Mouse (Mus musculus) gastrocnemius, postnatal 10 days (tissue): ENCODE measurements at regions not wholly inside any gene's neighbourhood (a gene's known extent, or its start where the extent isn't known, plus 50 kb on each side); places are given as distances from the start of the nearest gene placed in this dataset.

ENCODE experiments used
- DNase-seq: peaks from one replicate; pipeline ENCODE4 v3.0.0; 2021; ENCODE audit warnings: mixed read lengths

DNA sequence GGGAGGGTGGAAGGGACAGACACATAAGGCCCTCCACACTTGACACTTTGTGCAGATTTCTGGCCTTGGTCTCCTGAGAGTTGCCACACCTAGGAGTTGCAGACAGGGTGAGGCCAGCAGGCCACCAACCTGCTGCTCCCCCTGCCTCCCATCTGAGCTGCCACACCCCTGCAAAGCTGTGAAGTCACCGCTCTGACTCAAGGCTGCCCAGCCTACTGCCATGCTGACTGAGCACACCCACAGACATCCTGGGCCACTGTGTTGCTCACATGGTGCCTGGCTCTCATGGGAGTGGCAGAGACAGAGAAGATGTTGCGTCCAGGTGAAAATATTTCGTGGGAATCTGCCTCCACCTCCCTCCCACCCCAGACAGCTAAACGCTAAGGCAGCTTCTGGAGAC lies 150.3 kb downstream of the Tfap2c start:
- no peak for DNase-seq

- no peak for DNase-seq
These were observed 161.2 kb downstream of the Tfap2c start for GRCm38 (mm10) chr2:172710641-172711040.

DNA sequence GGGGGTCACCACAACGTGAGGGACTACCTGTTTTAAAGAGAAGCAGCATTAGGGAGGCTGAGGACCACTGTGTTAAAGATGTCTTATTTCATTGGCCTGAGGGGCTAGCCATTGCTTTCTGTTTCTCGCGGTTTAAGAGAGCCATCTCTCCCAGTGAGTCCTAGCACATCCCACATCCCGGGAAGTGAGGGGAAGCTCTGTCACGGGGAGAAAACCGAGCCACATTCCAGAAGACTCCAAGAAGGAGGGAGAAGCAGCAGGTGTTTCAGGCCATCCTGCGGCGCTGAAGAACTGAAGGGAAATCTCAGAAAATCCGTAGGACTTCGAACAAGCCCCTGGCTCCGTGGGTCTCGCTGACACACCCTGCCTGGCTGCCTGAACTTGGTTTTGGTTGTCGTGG lies 177.3 kb downstream of the Tfap2c start:
- DNase-seq: no peak

DNA sequence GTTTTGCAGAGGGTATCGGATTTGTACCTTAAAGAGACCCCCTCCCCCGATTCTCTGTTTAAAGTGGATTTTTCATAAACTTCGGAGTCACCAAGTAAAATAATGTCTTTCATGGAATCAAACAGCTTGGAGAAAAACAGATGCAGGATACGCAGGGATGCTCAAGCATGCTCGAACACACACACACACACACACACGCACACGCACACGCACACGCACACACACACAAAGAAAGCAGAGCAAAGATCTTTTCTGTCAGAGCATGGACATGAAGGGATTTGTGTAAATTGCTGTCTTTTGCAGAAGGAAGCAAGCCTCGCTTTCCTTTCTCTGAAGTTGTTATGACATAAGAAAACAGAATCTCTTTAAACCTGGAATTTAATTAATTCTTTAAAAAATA lies 178.2 kb downstream of the Tfap2c start:
- no peak for DNase-seq

DNA sequence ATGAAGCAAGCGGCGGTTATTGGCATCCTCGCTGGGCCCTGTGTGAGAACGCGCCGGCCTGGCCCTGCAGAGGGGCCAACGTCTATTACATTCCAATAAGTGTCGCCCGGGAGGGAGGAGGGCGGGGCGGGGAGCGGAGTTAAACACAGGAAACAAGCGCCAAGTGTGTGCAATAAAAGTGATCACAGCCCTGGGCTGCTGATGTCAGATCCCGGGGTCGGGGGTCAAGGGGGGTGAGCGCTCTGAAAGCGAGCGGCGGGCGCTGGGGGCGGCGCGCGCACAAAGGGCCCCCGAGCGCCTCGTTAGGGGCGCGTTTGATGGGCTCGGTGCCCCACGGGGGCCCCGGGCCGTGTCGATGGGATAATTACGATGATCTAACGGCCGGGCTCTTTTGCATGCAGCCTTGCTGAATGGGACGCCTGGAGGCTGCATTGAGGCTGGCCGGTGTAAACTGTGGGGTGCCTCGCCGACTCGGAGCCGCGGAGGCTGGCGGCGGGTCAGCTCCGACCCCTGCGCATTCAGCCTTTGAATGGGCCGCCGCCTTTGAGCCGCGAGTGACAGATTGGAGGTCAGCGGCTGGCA lies 178.9 kb downstream of the Tfap2c start:
- peak; percentile 30 for DNase-seq

GRCm38 (mm10) chr2:172729151-172729550 lies 179.8 kb downstream of the Tfap2c start:
- no peak for DNase-seq

DNA sequence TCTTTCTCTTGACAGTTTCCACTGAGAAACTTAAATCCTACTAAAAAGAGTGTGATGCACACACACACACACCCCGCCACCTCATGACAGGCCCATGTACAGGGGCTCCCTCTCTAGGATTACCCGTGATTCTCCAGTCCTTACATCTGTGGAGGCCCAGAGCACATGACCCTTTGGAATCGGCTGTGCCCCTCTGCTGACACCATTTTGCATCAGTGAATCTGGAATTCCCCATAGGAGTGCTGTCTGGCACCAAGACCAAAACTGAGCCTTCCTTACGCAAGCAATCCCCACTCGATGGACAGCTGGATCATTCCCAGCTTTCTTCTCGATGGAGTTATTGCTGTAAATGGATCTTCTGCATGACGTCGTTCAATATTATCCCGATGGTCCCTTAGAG lies 180.3 kb downstream of the Tfap2c start:
- no peak for DNase-seq

- DNase-seq: no peak
These were observed 182.0 kb downstream of the Tfap2c start for GRCm38 (mm10) chr2:172731408-172731807.

DNA sequence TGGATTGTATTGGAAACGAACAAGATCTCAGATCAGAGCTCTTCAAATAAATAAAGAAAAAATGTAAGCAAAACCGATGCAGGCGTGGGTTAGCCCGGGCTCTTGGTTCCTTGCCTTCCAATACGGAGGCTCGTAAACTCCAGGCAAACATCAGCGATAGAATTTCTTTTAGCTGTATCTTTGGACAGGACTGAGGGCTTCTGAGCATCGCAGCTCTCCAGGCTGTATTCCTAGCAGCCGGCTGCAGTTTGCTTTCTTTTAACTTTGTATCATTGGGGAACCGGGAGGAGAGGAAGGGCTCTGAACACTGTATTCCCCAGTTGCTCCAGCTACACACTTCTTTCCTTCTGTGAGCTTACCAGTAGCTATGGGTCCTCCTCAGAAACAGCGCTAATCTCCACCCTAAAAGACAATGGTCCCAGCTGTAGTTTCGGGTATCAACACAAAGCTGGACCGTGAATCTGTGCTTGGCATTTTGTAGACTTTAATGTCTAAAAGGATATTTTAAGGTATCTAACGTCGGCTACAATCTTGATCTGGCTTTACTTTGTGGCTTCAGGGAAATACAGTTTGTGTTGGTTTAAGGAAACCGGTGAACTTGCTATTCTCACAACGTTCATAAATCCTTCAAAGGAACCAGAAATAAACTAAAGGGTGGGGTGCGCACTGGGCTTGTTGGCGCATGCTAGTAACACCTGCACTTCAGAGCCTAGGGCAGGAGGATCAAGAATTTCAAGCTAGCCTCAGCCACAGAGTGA lies 183.2 kb downstream of the Tfap2c start:
- DNase-seq: no peak

DNA sequence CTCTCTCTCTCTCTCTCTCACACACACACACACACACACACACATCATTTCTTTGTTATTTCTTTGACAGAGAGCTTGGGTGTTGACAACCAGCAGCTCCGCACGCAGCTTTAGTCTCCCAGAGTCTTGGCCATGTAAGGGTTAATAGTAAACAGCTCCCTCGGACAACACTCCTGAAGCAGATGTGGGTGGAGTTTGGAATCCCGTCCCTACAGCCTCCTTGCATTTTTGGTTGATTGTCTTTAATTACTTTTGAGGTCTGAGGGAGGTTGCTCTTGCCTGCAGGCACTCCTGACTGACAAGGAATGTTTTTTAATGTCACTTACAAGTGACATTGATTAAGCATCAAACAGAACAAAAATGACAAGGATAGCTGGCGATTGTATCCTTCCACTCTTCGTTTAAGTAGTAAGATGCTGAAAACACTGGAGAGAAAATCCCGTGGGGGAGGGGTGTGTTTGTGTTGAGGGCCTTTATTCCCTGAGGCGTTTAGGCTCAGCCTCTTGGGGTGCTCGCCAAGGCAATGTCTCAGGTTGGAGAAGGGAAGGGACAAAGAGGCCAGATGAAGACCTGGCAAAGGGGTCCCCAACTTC lies 184.1 kb downstream of the Tfap2c start:
- DNase-seq: no peak

GRCm38 (mm10) chr2:172735621-172736020 lies 186.2 kb downstream of the Tfap2c start:
- no peak for DNase-seq

- no peak for DNase-seq
These were observed 189.7 kb downstream of the Tfap2c start for GRCm38 (mm10) chr2:172739041-172739491.

DNA sequence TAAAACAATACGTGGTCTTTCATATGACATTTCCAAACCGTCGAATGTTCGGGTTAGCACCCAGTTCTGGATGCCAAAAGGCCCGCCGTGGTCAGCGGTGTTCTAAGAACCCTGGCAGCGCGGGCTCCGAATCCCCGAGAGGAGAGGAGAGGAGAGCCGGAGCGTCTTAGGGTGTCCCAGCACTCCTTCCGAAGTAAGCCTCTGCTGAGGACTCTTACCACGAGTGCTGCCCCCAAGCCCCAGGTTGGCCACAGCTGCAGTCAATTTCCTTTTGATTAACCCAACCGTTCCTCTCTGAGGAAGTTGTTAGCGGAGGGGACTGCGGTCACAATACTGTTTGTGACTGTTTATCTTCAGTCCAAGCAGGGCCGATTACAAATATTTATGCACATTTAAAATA lies 190.1 kb downstream of the Tfap2c start:
- DNase-seq: no peak

DNA sequence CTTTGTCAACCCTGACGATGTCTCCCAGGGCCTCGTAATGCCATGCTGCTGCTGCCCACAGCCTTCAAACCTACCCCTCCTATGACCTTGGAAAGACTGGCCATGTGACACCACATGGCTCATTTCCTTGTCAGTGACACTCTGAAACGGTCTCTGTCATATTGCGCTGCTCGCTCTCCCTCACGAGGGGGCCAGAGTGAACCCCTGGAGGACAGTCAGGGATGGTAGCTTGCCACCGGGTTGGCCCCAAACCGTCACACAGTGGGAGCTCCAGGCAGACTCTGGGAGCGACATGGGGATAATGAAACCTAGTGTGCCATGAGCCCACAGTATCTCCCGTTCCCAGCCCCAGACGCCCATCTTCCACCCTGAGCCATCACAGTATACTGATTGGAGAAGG lies 188.8 kb downstream of the Bmp7 start:
- no peak for DNase-seq

DNA sequence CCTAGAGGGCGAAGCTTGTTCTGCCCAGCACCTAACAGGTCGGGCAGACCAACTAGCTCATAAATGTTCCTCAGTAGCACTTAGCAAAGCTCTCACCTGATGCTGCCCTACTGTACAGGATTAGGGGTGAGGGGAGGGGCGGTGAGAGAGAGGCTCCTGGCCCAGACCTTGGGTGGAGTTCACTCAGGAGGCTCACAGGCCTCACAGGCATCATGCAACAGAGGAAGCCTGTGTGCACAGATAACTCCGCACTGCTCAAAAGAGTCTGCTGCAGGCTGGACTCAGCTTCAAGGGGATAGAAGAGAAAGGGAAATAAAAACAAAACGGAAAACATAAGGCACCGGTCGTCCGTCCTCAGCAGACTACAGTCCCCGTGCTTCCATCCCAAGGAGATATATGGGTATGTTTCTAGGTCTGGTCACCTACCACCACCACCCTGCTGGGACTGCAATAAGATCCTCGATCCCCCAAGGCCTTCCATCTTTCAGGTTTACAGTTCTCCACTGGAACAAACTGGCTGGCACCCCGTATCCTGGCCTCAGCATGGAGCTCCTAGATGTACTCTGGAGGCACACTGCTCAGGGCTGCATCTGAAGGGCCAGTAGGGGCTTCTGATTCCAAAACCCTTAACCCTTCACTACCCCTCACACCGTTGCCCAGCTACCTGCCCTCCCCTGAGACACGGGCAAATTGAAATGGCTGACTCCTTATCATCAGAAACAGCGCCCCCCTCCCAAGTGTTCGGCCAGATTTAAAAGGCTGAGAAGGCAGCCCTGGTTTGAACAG lies 184.2 kb downstream of the Bmp7 start:
- no peak for DNase-seq

- DNase-seq: no peak
These were observed 183.7 kb downstream of the Bmp7 start for GRCm38 (mm10) chr2:172756472-172756860.

DNA sequence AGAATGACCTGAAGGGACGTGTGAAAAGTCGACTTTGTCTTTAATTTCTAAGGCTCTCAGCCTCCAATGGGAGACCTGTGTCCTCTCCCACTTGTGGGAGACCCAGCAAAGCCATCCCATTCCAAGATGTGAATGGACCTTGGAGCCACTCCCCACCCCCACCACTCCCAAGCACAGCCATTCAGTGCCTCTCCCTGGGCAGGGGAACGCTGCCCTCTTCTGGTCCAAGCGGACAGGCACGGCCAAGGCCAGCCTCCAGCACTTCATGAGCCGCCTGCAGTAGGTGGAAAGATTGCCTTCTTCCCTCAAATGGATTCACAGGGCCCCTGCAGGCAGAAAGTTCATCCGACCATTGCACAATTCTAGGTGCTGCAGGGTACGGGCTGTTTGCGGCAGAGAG lies 181.6 kb downstream of the Bmp7 start:
- DNase-seq: peak; percentile 44

DNA sequence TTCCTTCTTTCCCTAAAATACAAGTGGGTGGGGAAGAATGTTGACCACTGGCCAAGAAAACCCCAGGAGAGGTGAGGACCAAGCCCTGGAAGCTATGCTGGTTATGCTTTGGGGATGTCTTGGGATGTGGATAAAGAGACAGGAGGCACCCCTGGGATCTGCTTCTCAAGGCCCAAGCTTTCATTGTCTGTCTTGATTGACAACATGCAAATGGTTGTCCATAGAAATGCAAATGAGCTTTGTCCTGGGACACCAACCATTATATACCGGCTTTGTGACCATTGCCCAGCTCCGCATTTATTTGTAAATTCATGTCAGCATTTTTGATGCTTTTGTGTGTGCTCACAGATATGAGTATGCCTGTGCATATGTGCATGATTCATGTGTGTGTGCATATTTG lies 174.9 kb downstream of the Bmp7 start:
- no peak for DNase-seq

GRCm38 (mm10) chr2:172766403-172766802 lies 173.7 kb downstream of the Bmp7 start:
- DNase-seq: no peak

DNA sequence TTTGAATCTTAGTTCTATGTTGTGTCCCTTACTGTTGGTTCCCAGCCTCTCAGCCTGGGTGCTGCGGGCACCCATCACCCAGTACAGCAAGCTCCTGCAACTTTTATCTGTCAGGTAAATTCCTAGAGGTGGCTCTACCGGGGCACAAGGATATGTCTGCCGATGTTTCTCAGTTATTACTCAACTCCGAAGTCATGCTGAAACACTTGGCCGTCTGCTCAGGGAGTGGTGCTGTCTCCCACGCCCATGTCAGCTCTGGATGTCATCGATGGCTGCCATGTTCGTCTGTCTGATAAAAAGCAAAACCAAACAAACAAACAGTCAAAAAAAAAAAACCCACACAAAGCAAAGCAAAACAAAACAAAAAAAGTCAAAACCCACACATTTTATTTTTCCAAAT lies 171.4 kb downstream of the Bmp7 start:
- DNase-seq: no peak

DNA sequence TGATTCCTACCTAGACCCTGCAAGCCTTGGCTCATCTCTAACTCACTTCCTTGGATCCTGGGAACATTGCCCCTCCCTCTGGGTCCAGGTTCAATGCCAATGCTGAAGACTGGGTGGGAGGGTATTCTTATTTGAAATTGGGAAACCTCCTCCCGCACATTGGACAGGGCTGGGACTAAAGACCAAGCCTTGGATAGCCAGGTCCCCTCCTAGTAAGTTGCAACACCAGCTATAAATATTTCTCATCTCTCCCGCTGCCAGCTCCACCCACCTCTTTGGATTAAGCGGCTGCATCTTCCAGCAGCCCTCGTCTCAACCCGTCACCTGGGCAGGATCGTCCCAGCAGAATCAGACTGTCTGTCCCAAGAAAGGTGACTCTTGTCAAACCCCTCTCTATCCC lies 170.1 kb downstream of the Bmp7 start:
- DNase-seq: no peak

GRCm38 (mm10) chr2:172770606-172771005 lies 169.5 kb downstream of the Bmp7 start:
- no peak for DNase-seq

DNA sequence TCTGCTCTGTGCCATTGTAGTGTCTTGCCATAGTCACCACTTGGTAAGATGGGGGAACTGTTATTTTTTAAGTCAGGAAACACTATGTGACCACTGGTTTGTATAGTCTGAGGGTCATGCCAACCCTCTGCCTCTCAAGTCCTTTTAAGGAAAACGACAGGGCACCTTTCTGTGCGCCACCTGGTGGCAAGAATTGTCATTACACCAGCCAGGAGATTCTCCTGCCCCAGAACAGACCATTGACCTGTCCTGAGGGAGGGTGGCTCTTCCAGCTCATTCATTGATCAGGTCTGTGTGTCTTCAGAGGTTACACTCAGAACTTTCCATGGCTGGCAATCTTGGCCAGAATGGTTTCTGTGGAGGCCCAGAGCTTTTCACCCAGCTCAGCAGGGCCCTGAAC lies 166.9 kb downstream of the Bmp7 start:
- DNase-seq: peak; percentile 86
